Mouse (Mus musculus) liver, adult (tissue): Measurements from ENCODE around the gene Heatr3.

Experiments used
- GATA4 ChIP-seq: IDR thresholded peaks from 2 replicates; pipeline ENCODE4 v1.6.1; 2014; ENCODE audit warnings: mild to moderate bottlenecking, low read length; ENCODE audit not compliant: insufficient replicate concordance

The Heatr3 gene

DNA sequence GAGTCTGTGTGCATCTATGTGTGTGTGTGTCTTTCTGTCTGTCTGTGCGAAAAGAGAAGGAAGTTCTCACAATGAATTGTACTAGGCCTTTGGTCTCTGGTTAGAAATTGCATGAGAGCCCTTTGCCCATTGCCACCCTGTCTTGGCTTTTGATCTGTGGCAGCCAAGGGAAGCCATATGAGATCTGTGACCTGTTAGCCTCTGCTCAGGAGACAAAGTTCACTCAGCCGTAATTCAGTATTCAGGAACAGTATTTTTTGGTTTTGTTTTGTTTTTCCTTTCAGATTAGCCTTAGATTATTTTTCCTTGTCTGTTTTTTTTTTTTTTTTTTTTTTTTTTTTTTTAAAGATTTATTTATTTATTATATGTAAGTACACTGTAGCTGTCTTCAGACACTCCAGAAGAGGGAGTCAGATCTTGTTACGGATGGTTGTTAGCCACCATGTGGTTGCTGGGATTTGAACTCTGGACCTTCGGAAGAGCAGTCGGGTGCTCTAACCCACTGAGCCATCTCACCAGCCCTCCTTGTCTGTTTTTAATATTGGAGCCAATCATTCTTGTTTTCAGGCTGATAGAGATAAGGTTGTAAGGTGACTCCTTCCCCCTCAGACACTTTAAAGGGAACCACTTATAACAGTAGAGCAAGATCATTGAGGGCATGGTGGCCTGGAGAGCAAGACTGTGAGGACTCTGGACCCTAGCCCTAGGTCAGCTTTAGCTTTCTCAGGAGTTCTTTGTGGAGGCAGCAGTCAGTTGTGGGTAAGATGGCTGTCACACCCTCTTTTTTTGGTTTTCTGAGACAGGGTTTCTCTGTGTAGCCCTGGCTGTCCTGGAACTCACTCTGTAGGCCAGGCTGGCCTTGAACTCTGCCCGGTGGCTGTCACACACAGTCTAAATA, 72.5 kb downstream of the Heatr3 start:
- peak; percentile 49; the same call in 1 of the 2 replicates for TF ChIP-seq GATA4

DNA sequence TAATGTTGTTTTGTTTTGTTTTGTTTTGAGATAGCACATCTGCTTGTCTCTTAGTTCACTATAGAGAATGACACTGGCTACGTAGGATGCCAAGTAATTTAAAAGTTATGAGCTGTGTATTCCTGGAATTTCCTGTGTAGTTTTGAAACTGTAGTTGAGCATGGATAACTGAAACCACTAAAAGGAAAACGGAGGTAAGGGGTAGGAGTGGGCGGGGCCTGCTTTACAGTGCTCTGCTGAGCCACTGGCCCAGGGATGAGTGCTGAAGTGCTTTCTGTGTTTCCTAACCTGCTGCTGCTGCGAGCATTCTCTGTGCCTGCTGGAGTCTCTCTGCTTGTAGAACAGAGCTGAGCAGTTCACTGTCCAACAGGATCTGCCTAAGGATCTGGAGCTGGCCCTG, 83.7 kb downstream of the Heatr3 start:
- no peak for TF ChIP-seq GATA4
